Mouse (Mus musculus) thymus, postnatal 14 days (tissue): ENCODE results near the gene Pirb.

Source experiments
- DNase-seq: peaks from one replicate; pipeline ENCODE4 v3.0.0; 2021

Gene Pirb

DNA sequence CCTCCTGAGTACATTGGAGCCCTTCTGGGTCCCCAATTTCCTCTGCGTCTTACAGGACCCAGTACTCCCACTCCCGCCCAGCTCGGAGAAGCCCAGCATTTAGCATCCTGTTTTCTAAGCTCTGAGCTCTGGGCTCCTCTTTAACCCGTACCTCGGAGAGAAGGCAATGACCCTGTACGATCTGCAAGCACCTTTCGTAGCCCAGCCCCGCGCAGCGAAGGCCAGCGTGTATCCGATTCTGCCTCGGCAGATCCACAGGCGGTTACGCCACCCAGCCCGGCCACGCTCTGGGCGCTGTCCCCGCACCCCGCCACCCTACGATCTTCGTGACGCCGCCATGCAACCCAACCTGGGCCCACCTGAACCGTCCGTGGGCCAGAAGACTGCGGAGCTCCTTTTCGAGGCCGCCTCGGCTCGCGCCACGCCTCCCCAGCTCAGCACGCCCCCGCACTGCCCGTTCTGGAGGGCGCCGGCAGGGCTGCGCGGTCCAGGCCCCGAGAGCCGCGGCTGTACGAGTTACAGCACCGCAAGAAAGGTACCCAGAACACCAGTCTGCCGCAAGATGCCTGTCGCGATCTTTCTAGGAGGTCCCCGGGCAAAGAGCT, 27.7 kb downstream of the Pirb start, which contains the start of gene Tsen34:
Gene Tsen34, plus strand, starts transcription at position 482 of the 605 bp plus-strand sequence.
- no peak for DNase-seq

DNA sequence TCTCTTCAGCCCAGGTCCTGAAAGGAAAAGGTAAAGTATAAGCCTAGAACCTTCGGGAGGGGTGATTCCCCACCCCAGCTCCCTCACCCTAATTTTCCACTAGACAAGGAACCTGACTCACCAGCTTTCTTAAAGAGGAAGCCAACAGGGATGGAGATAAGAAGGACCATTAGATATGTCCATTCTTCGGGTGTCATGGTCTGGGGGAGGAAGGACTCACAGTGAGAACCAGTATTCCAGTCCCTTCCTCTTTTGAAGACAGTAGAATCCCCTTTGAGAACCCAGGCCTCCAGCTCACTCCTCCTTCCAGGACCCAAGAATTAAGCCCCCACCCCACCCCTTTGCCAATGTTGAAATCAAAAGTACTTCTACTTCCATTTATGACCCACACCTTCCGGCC, 28.3 kb downstream of the Pirb start:
- DNase-seq, result no peak

DNA sequence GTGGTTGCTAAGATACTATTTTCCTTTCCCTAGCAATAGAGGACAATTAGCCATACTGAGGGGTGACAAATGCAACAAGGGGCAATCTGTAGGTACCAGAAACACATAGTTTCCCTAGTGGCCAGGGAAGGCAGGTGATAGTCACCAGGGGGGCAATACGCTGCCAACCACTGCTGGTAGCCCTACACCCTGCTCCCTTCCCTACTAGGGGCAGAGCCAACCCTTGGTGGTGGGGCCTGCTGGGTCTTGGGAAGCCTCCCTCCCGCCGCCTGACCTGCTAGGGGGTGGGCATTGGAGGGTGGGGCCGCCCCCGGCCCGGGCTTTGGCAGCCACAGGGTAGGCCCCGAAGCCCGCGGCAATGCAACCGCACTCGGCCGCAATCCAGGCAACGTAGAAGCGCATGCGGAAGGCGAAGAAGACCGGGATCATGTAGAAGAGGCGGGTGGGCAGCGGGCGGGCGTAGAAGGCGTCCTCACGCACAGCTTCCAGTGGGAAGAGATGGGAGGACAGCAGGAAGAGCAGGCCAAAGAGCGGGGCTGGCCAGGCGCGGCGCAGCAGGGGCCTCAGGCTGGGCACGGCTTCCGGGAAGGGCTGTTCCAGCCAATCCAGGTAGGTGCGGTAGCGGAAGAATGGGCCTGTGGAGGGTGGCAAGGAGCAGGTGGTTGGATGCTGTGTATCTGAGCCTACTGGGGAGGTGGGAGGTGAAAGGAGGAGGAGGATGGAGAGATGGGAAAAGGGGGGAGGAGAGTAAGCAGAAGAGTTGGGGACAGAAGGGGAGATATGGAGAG, 34.6 kb downstream of the Pirb start:
- DNase-seq, result no peak

DNA sequence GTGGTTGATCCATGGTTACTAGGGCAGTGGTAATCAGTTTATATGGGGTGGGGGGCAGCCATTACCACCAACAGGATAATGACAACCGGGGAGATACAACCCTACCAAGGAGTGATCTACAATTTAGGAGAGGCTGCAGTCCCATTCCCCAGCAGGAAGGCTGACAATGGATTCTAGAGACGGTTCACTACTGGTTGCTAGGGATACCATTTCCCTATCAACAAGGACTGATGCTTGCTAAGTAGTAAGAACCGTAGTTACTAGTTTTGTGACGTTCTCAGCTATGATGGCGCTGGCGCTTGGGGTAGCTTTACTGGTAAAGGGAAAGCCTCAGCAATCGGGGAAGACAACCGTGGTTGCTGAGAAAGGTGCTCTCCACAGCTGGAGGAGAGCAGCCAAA, 35.5 kb downstream of the Pirb start:
- DNase-seq, result no peak

GRCm38 (mm10) chr7:3683908-3684550, 36.2 kb downstream of the Pirb start:
- DNase-seq, result no peak

DNA sequence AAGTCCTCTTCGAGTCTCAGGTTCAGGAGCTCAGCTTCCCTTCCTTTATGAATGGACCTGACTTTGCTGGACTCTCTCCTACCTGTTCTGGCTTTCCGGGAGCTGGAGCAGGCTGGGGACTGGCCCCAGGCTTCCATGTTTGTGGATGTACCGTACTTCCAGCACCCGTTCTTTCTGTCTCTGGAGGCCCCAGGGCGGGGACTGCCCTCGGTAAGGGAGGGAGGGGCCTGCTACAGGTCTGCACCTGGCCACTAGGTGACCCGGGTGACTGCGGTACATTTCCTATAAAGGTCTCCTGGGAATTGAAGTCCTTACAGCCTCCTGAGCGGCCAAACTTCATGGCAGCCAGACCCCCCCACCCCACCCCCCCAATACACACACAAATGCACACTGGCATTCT, 42.8 kb downstream of the Pirb start, which contains the start of gene Tmc4:
Gene Tmc4, minus strand, starts transcription at position 212 of the 400 bp plus-strand sequence.
- no peak for DNase-seq

DNA sequence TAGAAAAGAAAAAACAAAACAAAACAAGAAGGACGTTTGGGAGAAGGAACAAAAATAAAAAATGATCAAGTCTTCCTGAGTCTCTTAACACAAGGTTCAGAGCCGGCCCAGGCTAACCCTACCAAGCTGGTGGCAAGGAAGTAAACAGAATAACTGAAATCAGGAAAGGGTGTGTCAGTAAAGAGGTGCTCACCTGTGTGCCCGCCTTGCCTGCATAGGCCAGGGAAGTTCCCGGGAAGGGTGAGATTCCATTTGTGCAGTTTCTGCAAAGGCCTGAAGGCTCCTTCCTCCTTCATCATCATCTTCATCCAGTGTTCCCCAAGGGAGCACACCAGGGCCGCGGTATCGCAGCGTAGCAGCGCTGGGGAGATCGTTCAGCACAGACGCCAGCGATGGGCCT, 43.8 kb downstream of the Pirb start:
- no peak for DNase-seq

DNA sequence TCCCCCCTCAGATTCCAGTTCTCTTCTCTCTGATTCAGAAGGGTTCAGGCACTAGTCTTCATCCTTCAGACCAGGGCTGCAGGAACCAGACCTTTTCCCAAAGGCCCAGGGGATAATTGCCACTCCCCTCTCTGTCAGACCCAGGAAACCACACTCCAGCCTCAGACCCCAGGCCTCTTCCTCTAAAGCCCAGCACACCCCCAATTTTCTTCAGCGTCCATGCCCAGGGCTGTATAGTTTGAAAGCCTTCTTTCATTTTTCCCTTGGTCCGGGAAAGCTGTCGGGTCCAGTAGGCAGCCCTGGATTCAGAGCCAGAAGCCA, 45.0 kb downstream of the Pirb start:
- no peak for DNase-seq

DNA sequence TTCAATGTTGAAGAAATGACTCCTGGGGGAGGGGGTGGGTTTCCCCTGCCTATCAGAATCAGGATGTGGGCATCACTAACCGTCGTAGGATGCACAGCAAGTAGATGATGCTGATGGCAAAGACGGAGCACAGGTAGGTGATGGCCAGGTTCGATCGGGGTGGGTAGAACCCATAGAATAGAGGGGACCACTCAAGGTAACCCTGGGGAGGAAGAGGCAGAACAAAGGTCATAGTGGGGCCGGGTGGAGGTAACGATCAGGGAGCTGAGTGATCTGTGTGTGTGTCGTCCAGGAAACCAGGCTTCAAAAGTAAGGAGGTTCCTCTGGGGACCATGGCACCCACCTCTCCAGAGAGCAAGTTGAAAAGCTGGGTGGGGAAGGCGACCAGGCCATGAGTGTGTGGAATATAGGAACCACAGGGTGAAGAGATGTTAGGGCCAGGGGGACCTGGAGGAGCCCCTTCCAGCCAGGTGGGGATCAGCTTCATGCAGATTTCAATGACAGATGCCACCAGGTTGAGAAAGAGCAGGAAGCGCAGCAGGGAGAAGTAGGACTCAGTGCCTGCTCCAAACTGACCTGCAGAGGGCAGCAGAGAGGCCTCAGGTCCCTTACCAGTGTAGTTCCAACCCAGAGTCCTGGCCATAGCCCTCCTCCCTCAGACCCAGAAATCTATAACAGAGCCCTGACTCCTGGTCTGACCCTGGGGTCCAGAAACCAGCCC, 45.5 kb downstream of the Pirb start:
- peak; percentile 86 for DNase-seq

DNA sequence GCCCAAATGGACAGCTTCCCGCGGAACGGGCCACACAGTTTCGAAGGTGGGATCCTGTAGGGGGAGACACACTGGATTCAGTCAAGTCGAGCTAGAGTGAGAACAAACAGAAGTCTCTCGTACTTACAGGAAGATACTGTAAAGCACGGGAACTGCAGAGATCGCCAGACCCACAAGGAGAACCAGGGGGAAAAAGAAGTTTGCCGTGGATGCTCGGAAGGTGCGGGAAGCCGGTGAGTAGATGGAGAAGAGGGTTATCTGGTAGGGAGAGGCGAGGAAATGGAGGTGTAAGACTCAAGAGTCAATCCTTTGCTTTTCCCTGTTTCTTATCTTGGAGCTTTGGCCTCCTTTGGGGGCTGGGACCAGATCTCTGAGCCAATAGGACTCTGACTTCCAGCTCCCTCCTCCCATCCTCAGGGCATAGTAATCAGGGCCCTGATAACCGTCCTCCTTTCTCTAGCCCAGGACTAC, 53.2 kb downstream of the Pirb start:
- no peak for DNase-seq

- DNase-seq, result peak; percentile 92
These were observed 54.7 kb downstream of the Pirb start, which contains the start of gene Leng1 for GRCm38 (mm10) chr7:3665215-3666114. Leng1 (minus strand) TSS chr7:3665840.

- peak; percentile 28 for DNase-seq
These were observed 55.5 kb downstream of the Pirb start for GRCm38 (mm10) chr7:3664524-3665214.
